Mouse (Mus musculus) liver, embryonic 14.5 days (tissue): ENCODE results near the gene Lhfpl3. TPM values are rescaled to one million over a fixed set of nuclear protein-coding genes. Genes with fewer than 3 reads are reported as not detected.
A peak's percentile ranks its signal among the peaks of the same experiment; 100 is the strongest.

Experiments used
- ATAC-seq: fragments of 200-750 bp; cut with Nextera tagmentation; 2 replicates; pipeline ENCODE4 v1.8.0; 2017; ENCODE audit warnings: moderate number of reproducible peaks, mild to moderate bottlenecking, moderate library complexity; ENCODE audit not compliant: insufficient read depth
- DNase-seq, 3 experiments: peaks; one replicate each; pipeline ENCODE4 v3.0.0-alpha.2; 2012 to 2013; ENCODE audit warnings: low read depth in 3 of 3, low spot score in 3 of 3
- H3K27ac ChIP-seq: fragments of 300-500 bp; sonication (generic); 2 replicates; pipeline ENCODE4 v1.5.1; 2014; ENCODE audit warnings: moderate library complexity, mild to moderate bottlenecking, control low read depth, inconsistent platforms
- H3K27me3 ChIP-seq: fragments of 300-500 bp; sonication (generic); 2 replicates; pipeline ENCODE4 v1.6.1; 2014; ENCODE audit warnings: mild to moderate bottlenecking, low read length, moderate library complexity; ENCODE audit not compliant: control insufficient read depth, insufficient read depth
- H3K36me3 ChIP-seq: fragments of 300-500 bp; sonication (generic); replicated peaks from 2 replicates; pipeline ENCODE4 v1.6.1; 2014; ENCODE audit warnings: low read depth; ENCODE audit not compliant: control insufficient read depth, insufficient read depth
- H3K4me1 ChIP-seq, 2 experiments: fragments of 200-500 bp in 1 of 2; fragments of 300-500 bp in 1 of 2; sonication (generic) in 1 of 2; replicated peaks; 2 replicates each; pipeline ENCODE4 v1.6.1; 2012 to 2014; ENCODE audit warnings: antibody characterized with exemption in 1 of 2, inconsistent platforms in 1 of 2, low read length in 1 of 2; ENCODE audit not compliant: control insufficient read depth in 2 of 2, insufficient read depth in 2 of 2
- H3K4me2 ChIP-seq: fragments of 300-500 bp; sonication (generic); 2 replicates; pipeline ENCODE4 v1.6.1; 2014; ENCODE audit warnings: low read depth, mild to moderate bottlenecking, control low read depth, moderate library complexity
- H3K4me3 ChIP-seq, 2 experiments: fragments of 200-500 bp in 1 of 2; fragments of 300-500 bp in 1 of 2; sonication (generic) in 1 of 2; 2 replicates each; pipeline ENCODE4 v1.5.1; 2012 to 2014; ENCODE audit warnings: low read depth in 2 of 2, low read length in 2 of 2, mild to moderate bottlenecking in 2 of 2, control low read depth in 1 of 2, inconsistent platforms in 1 of 2, moderate library complexity in 1 of 2; ENCODE audit not compliant: insufficient read depth in 1 of 2
- H3K9ac ChIP-seq: fragments of 300-500 bp; sonication (generic); replicated peaks from 2 replicates; pipeline ENCODE4 v1.6.1; 2014; ENCODE audit warnings: mild to moderate bottlenecking, control low read depth, moderate library complexity
- H3K9me3 ChIP-seq: fragments of 300-500 bp; sonication (generic); 2 replicates; pipeline ENCODE4 v1.6.1; 2016; ENCODE audit warnings: low read length, mixed read lengths; ENCODE audit not compliant: control insufficient read depth
- CTCF ChIP-seq: IDR thresholded peaks from 2 replicates; pipeline ENCODE4 v1.5.1; 2016; ENCODE audit warnings: antibody characterized with exemption, low read depth, control low read depth
- EP300 ChIP-seq: IDR thresholded peaks from 2 replicates; pipeline ENCODE4 v1.6.1; 2016; ENCODE audit warnings: antibody characterized with exemption, low read depth
- WGBS: fragments of 180-500 bp; shearing (Covaris S2); extraction: QIAGEN DNeasy Blood & Tissue Kit; methylation state at CpG from one replicate; pipeline ENCODE4 v1.1.7; 2014; ENCODE audit not compliant: insufficient replicate concordance; 5-methylcytosine and 5-hydroxymethylcytosine counted together
- polyA plus RNA-seq, 2 experiments: library from polyadenylated mRNA; depleted of rRNA in 1 of 2; stranded (reverse) in 1 of 2; unstranded in 1 of 2; fragments of >200 nt; fragmentation: Nextera tagmentation in 1 of 2; extraction: Ambion mirVana in 1 of 2; gene quantifications; 2 replicates each; pipeline versions ENCODE4 v1.2.1 to v1.2.3; 2012 to 2014

The Lhfpl3 gene
- polyA plus RNA-seq, 2 experiments = 0.01 TPM; not detected in 1

GRCm38 (mm10) chr5:22757261-22757660, 11.4 kb downstream of the Lhfpl3 start:
- 16% methylated on average over 3 of the region's 3 CpGs for WGBS
- no peak overlapping the region for H3K9ac ChIP-seq
- TF ChIP-seq EP300 = no peak
- peak; percentile 23; the same call in 1 of the 2 replicates for TF ChIP-seq CTCF
- H3K36me3 ChIP-seq = no peaks in the 10 kb centered on the region
- no peak overlapping the region for H3K4me3 ChIP-seq
- ATAC-seq = no peak
- H3K4me1 ChIP-seq = no peaks in the 10 kb centered on the region
- H3K27me3 ChIP-seq = no peaks in the 10 kb centered on the region
- no peak for DNase-seq
- H3K9me3 ChIP-seq = no peaks in the 10 kb centered on the region
- no peak overlapping the region for H3K27ac ChIP-seq
- H3K4me2 ChIP-seq = no peak overlapping the region

GRCm38 (mm10) chr5:22770726-22771125, 24.9 kb downstream of the Lhfpl3 start:
- WGBS = 25% methylated on average over 1 of the region's 1 CpGs
- H3K4me3 ChIP-seq = no peak overlapping the region
- H3K27me3 ChIP-seq = no peaks in the 10 kb centered on the region
- H3K36me3 ChIP-seq = no peaks in the 10 kb centered on the region
- DNase-seq (no peak), ATAC-seq (no peak)
- no peak overlapping the region for H3K4me2 ChIP-seq
- no peaks in the 10 kb centered on the region for H3K9me3 ChIP-seq
- TF ChIP-seq CTCF (no peak), EP300 (no peak)
- H3K4me1 ChIP-seq = no peaks in the 10 kb centered on the region
- no peak overlapping the region for H3K9ac ChIP-seq
- no peak overlapping the region for H3K27ac ChIP-seq

GRCm38 (mm10) chr5:22795361-22795760, 49.5 kb downstream of the Lhfpl3 start:
- ATAC-seq (no peak), DNase-seq (no peak)
- 39% methylated on average over 1 of the region's 1 CpGs for WGBS
- Histone ChIP-seq H3K27ac (no peak overlapping the region), H3K4me2 (no peak overlapping the region), H3K27me3 (no peaks in the 10 kb centered on the region), H3K36me3 (no peaks in the 10 kb centered on the region), H3K4me1 (no peaks in the 10 kb centered on the region), H3K9me3 (no peaks in the 10 kb centered on the region), H3K4me3 (no peak overlapping the region), H3K9ac (no peak overlapping the region)
- TF ChIP-seq EP300 (no peak), CTCF (no peak)

- Histone ChIP-seq H3K9ac (no peak overlapping the region), H3K4me3 (no peak overlapping the region), H3K4me2 (no peak overlapping the region), H3K9me3 (no peaks in the 10 kb centered on the region), H3K36me3 (no peaks in the 10 kb centered on the region), H3K27ac (no peak overlapping the region), H3K27me3 (no peaks in the 10 kb centered on the region), H3K4me1 (no peaks in the 10 kb centered on the region)
- no peak for TF ChIP-seq EP300
- TF ChIP-seq CTCF = no peak
- 48% methylated on average over 4 of the region's 4 CpGs for WGBS
- ATAC-seq (no peak), DNase-seq (no peak)
Observed at GRCm38 (mm10) chr5:22813426-22813825, 67.6 kb downstream of the Lhfpl3 start.

- WGBS = 60% methylated on average over 3 of the region's 3 CpGs
- no peak for DNase-seq
- no peaks in the 10 kb centered on the region for H3K36me3 ChIP-seq
Observed at GRCm38 (mm10) chr5:22829822-22830450, 84.1 kb downstream of the Lhfpl3 start.

More at GRCm38 (mm10) chr5:22829822-22830450, 84.1 kb downstream of the Lhfpl3 start:
- no peak for ATAC-seq
- H3K4me2 ChIP-seq = no peak overlapping the region
- no peak overlapping the region for H3K4me3 ChIP-seq
- H3K4me1 ChIP-seq = no peaks in the 10 kb centered on the region
- no peak for TF ChIP-seq EP300
- no peak for TF ChIP-seq CTCF
- H3K9me3 ChIP-seq = no peaks in the 10 kb centered on the region
- H3K9ac ChIP-seq = no peak overlapping the region
- H3K27ac ChIP-seq = no peak overlapping the region
- no peaks in the 10 kb centered on the region for H3K27me3 ChIP-seq
